Mouse (Mus musculus) lung, postnatal 0 days (tissue): Measurements from ENCODE around the gene Zfp512. TPM values are rescaled to one million over a fixed set of nuclear protein-coding genes. Genes with fewer than 3 reads are reported as not detected.
"Not testable (repeated sequence)": the region's sequence is repeated elsewhere in the genome, so short reads cannot be mapped to it uniquely, and the experiment has no call there.

ENCODE experiments used
- ATAC-seq: fragments of 200-750 bp; cut with Nextera tagmentation; 2 replicates; pipeline ENCODE4 v1.8.0; 2017; ENCODE audit warnings: moderate library complexity
- DNase-seq: peaks from one replicate; pipeline ENCODE4 v3.0.0-alpha.2; 2016; ENCODE audit warnings: low spot score
- H3K27ac ChIP-seq: fragments of 300-500 bp; sonication (generic); 2 replicates; pipeline ENCODE4 v1.5.1; 2014; ENCODE audit warnings: antibody characterized with exemption, mild to moderate bottlenecking, low read length, mixed read lengths
- H3K27me3 ChIP-seq: fragments of 300-500 bp; sonication (generic); replicated peaks from 2 replicates; pipeline ENCODE4 v1.6.1; 2014; ENCODE audit warnings: low read length, mixed read lengths; ENCODE audit not compliant: insufficient read depth
- H3K36me3 ChIP-seq: fragments of 300-500 bp; sonication (generic); 2 replicates; pipeline ENCODE4 v1.6.1; 2014; ENCODE audit warnings: low read length, mixed read lengths; ENCODE audit not compliant: insufficient read depth
- H3K4me1 ChIP-seq: fragments of 300-500 bp; sonication (generic); 2 replicates; pipeline ENCODE4 v1.6.1; 2014; ENCODE audit warnings: antibody characterized with exemption, low read depth, low read length, mixed read lengths; ENCODE audit not compliant: insufficient read depth
- H3K4me2 ChIP-seq: fragments of 300-500 bp; sonication (generic); replicated peaks from 2 replicates; pipeline ENCODE4 v1.6.1; 2014; ENCODE audit warnings: low read depth, mild to moderate bottlenecking, low read length, moderate library complexity, mixed read lengths
- H3K4me3 ChIP-seq: fragments of 300-500 bp; sonication (generic); 2 replicates; pipeline ENCODE4 v1.5.1; 2014; ENCODE audit warnings: low read depth, low read length
- H3K9ac ChIP-seq: fragments of 300-500 bp; sonication (generic); replicated peaks from 2 replicates; pipeline ENCODE4 v1.6.1; 2014; ENCODE audit warnings: low read depth, mild to moderate bottlenecking
- H3K9me3 ChIP-seq: fragments of 300-500 bp; sonication (generic); 2 replicates; pipeline ENCODE4 v1.6.1; 2016; ENCODE audit warnings: low read length, mixed read lengths
- CTCF ChIP-seq: IDR thresholded peaks from 2 replicates; pipeline ENCODE4 v1.5.1; 2016; ENCODE audit warnings: antibody characterized with exemption, mild to moderate bottlenecking
- EP300 ChIP-seq: IDR thresholded peaks from 2 replicates; pipeline ENCODE4 v1.6.1; 2016; ENCODE audit warnings: antibody characterized with exemption, mild to moderate bottlenecking, control low read depth
- WGBS: fragments of 180-500 bp; shearing (Covaris S2); extraction: QIAGEN DNeasy Blood & Tissue Kit; methylation state at CpG from one replicate; pipeline ENCODE4 v1.1.7; 2014; 5-methylcytosine and 5-hydroxymethylcytosine counted together
- polyA plus RNA-seq: library from polyadenylated mRNA; unstranded; fragments of >200 nt; fragmentation: Nextera tagmentation; extraction: Ambion mirVana; gene quantifications from 2 replicates; pipeline ENCODE4 v1.2.1, GENCODE M21; 2015

The Zfp512 gene
- 18.2 and 19.1 TPM in 2 replicates for polyA plus RNA-seq

GRCm38 (mm10) chr5:31451878-31452561 is at the start of gene Zfp512:
Zfp512 (plus strand) TSS chr5:31452431.
- Histone ChIP-seq H3K27me3 (no peaks in the 10 kb centered on the region), H3K9ac (peak within 1 kb of the TSS; percentile 47), H3K27ac (peak within 1 kb of the TSS; percentile 47), H3K4me2 (peak within 1 kb of the TSS; percentile 54), H3K36me3 (no peaks in the 10 kb centered on the region), H3K9me3 (no peaks in the 10 kb centered on the region), H3K4me1 (peaks cover 4% of the 10 kb centered on the region; the same call in 1 of the 2 replicates), H3K4me3 (peak within 1 kb of the TSS; percentile 49)
- TF ChIP-seq EP300 (no peak), CTCF (no peak)
- WGBS: 5% methylated on average over 23 of the region's 23 CpGs
- ATAC-seq: peak; percentile 99
- peak; percentile 100 for DNase-seq

GRCm38 (mm10) chr5:31434727-31435126 is 17.5 kb upstream of the Zfp512 start:
- H3K4me3 ChIP-seq, H3K27me3 ChIP-seq, H3K27ac ChIP-seq, H3K4me2 ChIP-seq, H3K9me3 ChIP-seq, H3K9ac ChIP-seq, H3K36me3 ChIP-seq, ATAC-seq, DNase-seq, H3K4me1 ChIP-seq: not testable (repeated sequence)
- WGBS: 94% methylated on average over 9 of the region's 9 CpGs

- Histone ChIP-seq H3K4me2 (peak overlapping the region; percentile 54; the same call in 1 of the 2 replicates), H3K36me3 (no peaks in the 10 kb centered on the region), H3K4me3 (no peak overlapping the region), H3K27ac (peak overlapping the region; percentile 47; the same call in 1 of the 2 replicates), H3K4me1 (peaks cover 4% of the 10 kb centered on the region; the same call in 1 of the 2 replicates), H3K9ac (no peak overlapping the region), H3K27me3 (no peaks in the 10 kb centered on the region), H3K9me3 (no peaks in the 10 kb centered on the region)
- WGBS: 46% methylated on average over 2 of the region's 2 CpGs
- TF ChIP-seq CTCF (no peak), EP300 (no peak)
- ATAC-seq: peak; percentile 47
- peak; percentile 59 for DNase-seq
Measured at GRCm38 (mm10) chr5:31451336-31451735, 895 bp upstream of the Zfp512 start.

- H3K9ac ChIP-seq: peak overlapping the region; percentile 47
- H3K4me3 ChIP-seq: peak overlapping the region; percentile 49
- no peaks in the 10 kb centered on the region for H3K9me3 ChIP-seq
- no peak for DNase-seq
- H3K27ac ChIP-seq: 0 out of 2 replicates have a peak overlapping the region, but pooled peaks have one; percentile 47
- TF ChIP-seq EP300 (no peak), CTCF (no peak)
- peak overlapping the region; percentile 54 for H3K4me2 ChIP-seq
- WGBS: under 1% methylated on average over 11 of the region's 11 CpGs
- no peaks in the 10 kb centered on the region for H3K27me3 ChIP-seq
- H3K4me1 ChIP-seq: peaks cover 4% of the 10 kb centered on the region; the same call in 1 of the 2 replicates
- H3K36me3 ChIP-seq: no peaks in the 10 kb centered on the region
- no peak; the same call in 1 of the 2 replicates for ATAC-seq
Measured at GRCm38 (mm10) chr5:31452562-31452878, 289 bp downstream of the Zfp512 start.

- no peaks in the 10 kb centered on the region for H3K36me3 ChIP-seq
- peak overlapping the region; percentile 54 for H3K4me2 ChIP-seq
- H3K27me3 ChIP-seq: no peaks in the 10 kb centered on the region
- H3K27ac ChIP-seq: no peak overlapping the region
- peaks cover 4% of the 10 kb centered on the region; the same call in 1 of the 2 replicates for H3K4me1 ChIP-seq
- H3K9me3 ChIP-seq: no peaks in the 10 kb centered on the region
- peak; percentile 15 for DNase-seq
- ATAC-seq: no peak
- H3K9ac ChIP-seq: peak overlapping the region; percentile 47; the same call in 1 of the 2 replicates
- peak overlapping the region; percentile 49 for H3K4me3 ChIP-seq
- no peak for TF ChIP-seq CTCF
- TF ChIP-seq EP300: no peak
- WGBS: 10% methylated on average over 7 of the region's 7 CpGs
Measured at GRCm38 (mm10) chr5:31452886-31453410, 717 bp downstream of the Zfp512 start.

- no peak overlapping the region for H3K9ac ChIP-seq
- H3K27me3 ChIP-seq: no peaks in the 10 kb centered on the region
- H3K9me3 ChIP-seq: no peaks in the 10 kb centered on the region
- no peaks in the 10 kb centered on the region for H3K4me1 ChIP-seq
- peak; percentile 50 for DNase-seq
- no peak overlapping the region for H3K27ac ChIP-seq
- no peak overlapping the region for H3K4me2 ChIP-seq
- WGBS: 91% methylated on average over 3 of the region's 3 CpGs
- no peak for TF ChIP-seq EP300
- TF ChIP-seq CTCF: no peak
- ATAC-seq: no peak; the same call in 1 of the 2 replicates
- peaks cover 15% of the 10 kb centered on the region; the same call in 1 of the 2 replicates for H3K36me3 ChIP-seq
- H3K4me3 ChIP-seq: no peak overlapping the region
Measured at GRCm38 (mm10) chr5:31467798-31468197, 15.6 kb downstream of the Zfp512 start.
